Mouse (Mus musculus) hindbrain, embryonic 11.5 days (tissue): ENCODE measurements around the gene Apold1. TPM values are rescaled to one million over a fixed set of nuclear protein-coding genes. Genes with fewer than 3 reads are reported as not detected.

Experiments
- ATAC-seq: fragments of 200-750 bp; cut with Nextera tagmentation; 2 replicates; pipeline ENCODE4 v1.8.0; 2017; ENCODE audit warnings: mild to moderate bottlenecking, moderate TSS enrichment, moderate library complexity; ENCODE audit not compliant: low FRiP score
- DNase-seq: peaks from one replicate; pipeline ENCODE4 v3.0.0-alpha.2; 2015; ENCODE audit warnings: low spot score
- H3K27ac ChIP-seq: fragments of 300-500 bp; sonication (generic); 2 replicates; pipeline ENCODE4 v1.5.1; 2014; ENCODE audit warnings: mild to moderate bottlenecking, low read depth, low read length
- H3K27me3 ChIP-seq: fragments of 300-500 bp; sonication (generic); 2 replicates; pipeline ENCODE4 v1.6.1; 2014; ENCODE audit warnings: mild to moderate bottlenecking, low read length, moderate library complexity, mixed read lengths; ENCODE audit not compliant: control insufficient read depth, insufficient read depth
- H3K36me3 ChIP-seq: fragments of 300-500 bp; sonication (generic); 2 replicates; pipeline ENCODE4 v1.6.1; 2014; ENCODE audit warnings: mild to moderate bottlenecking, low read length, moderate library complexity, mixed read lengths; ENCODE audit not compliant: control insufficient read depth, insufficient read depth
- H3K4me1 ChIP-seq: fragments of 300-500 bp; sonication (generic); replicated peaks from 2 replicates; pipeline ENCODE4 v1.6.1; 2014; ENCODE audit warnings: low read length, mixed read lengths; ENCODE audit not compliant: control insufficient read depth, insufficient read depth
- H3K4me2 ChIP-seq: fragments of 300-500 bp; sonication (generic); replicated peaks from 2 replicates; pipeline ENCODE4 v1.6.1; 2014; ENCODE audit warnings: mild to moderate bottlenecking, low read depth, low read length
- H3K4me3 ChIP-seq: fragments of 300-500 bp; sonication (generic); 2 replicates; pipeline ENCODE4 v1.5.1; 2014; ENCODE audit warnings: low read depth, low read length
- H3K9ac ChIP-seq: fragments of 300-500 bp; sonication (generic); 2 replicates; pipeline ENCODE4 v1.6.1; 2014; ENCODE audit warnings: low read depth, low read length
- H3K9me3 ChIP-seq: fragments of 300-500 bp; sonication (generic); 2 replicates; pipeline ENCODE4 v1.6.1; 2016; ENCODE audit warnings: low read length; ENCODE audit not compliant: control insufficient read depth
- WGBS: fragments of 180-500 bp; shearing (Covaris S2); extraction: QIAGEN DNeasy Blood & Tissue Kit; methylation state at CpG from one replicate; pipeline ENCODE4 v1.1.7; 2014; 5-methylcytosine and 5-hydroxymethylcytosine counted together
- polyA plus RNA-seq: library from polyadenylated mRNA; unstranded; fragments of >200 nt; fragmentation: Nextera tagmentation; extraction: Ambion mirVana; gene quantifications from 2 replicates; pipeline ENCODE4 v1.2.1, GENCODE M21; 2014

Apold1 gene
- polyA plus RNA-seq, 1 experiment from 2014 or later = 3.7 TPM

DNA sequence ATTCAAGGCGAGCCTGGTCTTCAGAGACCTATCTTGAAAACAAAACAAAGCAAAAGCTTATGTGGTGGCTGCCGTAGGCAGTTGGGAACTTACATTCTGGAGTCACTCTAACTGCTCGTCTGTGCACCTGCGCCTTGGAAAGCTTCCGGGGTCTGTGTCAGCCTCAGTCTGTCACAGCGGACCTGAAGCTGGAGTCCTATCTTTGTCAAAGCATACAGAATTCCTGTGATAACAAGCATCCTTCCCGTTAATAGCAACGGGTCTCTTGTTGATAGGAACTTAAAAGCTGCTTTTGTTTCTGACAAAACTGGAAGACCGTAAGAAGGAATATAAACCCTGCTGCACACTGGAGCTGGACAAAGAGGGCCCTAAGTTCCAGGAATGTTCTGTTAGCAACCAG is 6.9 kb downstream of the Apold1 start:
- Histone ChIP-seq H3K4me2 (no peak overlapping the region), H3K4me3 (no peak overlapping the region), H3K9me3 (no peaks in the 10 kb centered on the region), H3K4me1 (no peaks in the 10 kb centered on the region), H3K27me3 (no peaks in the 10 kb centered on the region), H3K36me3 (no peaks in the 10 kb centered on the region), H3K9ac (no peak overlapping the region), H3K27ac (no peak overlapping the region)
- 84% methylated on average over 9 of the region's 9 CpGs for WGBS
- ATAC-seq (no peak), DNase-seq (no peak)

DNA sequence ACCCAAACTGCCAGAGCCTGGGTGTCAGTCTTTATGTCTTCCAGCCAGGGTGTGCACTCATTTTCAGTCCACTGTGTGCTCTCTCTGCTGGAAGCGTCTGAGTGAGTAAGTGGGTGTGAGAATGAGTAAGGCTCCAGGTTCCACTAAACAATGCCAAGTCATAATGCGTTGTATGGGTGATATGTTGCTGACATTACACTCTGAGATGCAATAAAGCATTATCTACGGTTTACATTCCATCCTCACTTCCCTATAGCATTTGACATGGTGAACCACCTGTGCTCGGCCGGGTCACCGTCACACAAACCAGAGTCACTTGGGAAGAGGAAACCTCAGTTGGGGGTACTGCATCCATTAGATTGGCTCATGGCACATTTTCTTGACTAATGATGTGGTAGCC is 9.2 kb downstream of the Apold1 start:
- H3K27ac ChIP-seq = no peak overlapping the region
- no peak overlapping the region for H3K4me2 ChIP-seq
- H3K36me3 ChIP-seq = no peaks in the 10 kb centered on the region
- DNase-seq (no peak), ATAC-seq (no peak)
- no peak overlapping the region for H3K4me3 ChIP-seq
- H3K9me3 ChIP-seq = no peaks in the 10 kb centered on the region
- no peaks in the 10 kb centered on the region for H3K4me1 ChIP-seq
- H3K9ac ChIP-seq = no peak overlapping the region
- H3K27me3 ChIP-seq = no peaks in the 10 kb centered on the region
- 91% methylated on average over 6 of the region's 6 CpGs for WGBS

GRCm38 (mm10) chr6:134994031-134994651 is 12.6 kb downstream of the Apold1 start:
- Histone ChIP-seq H3K27me3 (no peaks in the 10 kb centered on the region), H3K4me2 (no peak overlapping the region), H3K36me3 (no peaks in the 10 kb centered on the region), H3K4me3 (no peak overlapping the region), H3K4me1 (no peaks in the 10 kb centered on the region), H3K27ac (no peak overlapping the region), H3K9ac (no peak overlapping the region), H3K9me3 (no peaks in the 10 kb centered on the region)
- DNase-seq (no peak), ATAC-seq (no peak)
- WGBS = 76% methylated on average over 12 of the region's 12 CpGs

DNA sequence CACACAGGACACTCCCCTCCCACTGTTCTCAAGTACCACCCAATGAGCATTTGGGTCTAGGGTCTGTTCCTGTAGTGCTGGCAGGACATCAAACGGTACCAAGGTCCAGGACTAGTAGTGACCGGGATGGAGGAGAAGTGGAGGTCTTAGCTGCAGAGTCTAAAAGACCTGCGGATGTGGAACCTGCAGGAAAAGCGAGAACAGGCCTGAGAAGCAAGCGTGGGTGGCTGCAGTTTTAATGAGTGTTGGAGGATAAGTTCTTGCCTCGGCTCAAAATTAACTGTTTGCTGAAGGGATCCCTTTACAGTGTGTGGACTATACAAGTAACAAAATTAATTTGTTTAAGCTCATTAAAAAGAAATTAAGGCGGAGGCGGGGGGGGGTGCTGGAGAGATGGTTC is 13.5 kb downstream of the Apold1 start:
- H3K9me3 ChIP-seq = no peaks in the 10 kb centered on the region
- H3K36me3 ChIP-seq = no peaks in the 10 kb centered on the region
- H3K27ac ChIP-seq = no peak overlapping the region
- ATAC-seq = no peak
- no peak overlapping the region for H3K4me2 ChIP-seq
- H3K4me3 ChIP-seq = no peak overlapping the region
- H3K4me1 ChIP-seq = no peaks in the 10 kb centered on the region
- WGBS = 82% methylated on average over 8 of the region's 8 CpGs
- no peak for DNase-seq
- no peaks in the 10 kb centered on the region for H3K27me3 ChIP-seq
- H3K9ac ChIP-seq = no peak overlapping the region

- Histone ChIP-seq H3K36me3 (no peaks in the 10 kb centered on the region), H3K27ac (no peak overlapping the region), H3K9me3 (no peaks in the 10 kb centered on the region), H3K9ac (no peak overlapping the region), H3K4me2 (no peak overlapping the region), H3K4me1 (no peaks in the 10 kb centered on the region), H3K4me3 (no peak overlapping the region), H3K27me3 (no peaks in the 10 kb centered on the region)
- no peak for DNase-seq
- no peak for ATAC-seq
- 88% methylated on average over 2 of the region's 2 CpGs for WGBS
These were observed 15.4 kb downstream of the Apold1 start for GRCm38 (mm10) chr6:134996918-134997317.

DNA sequence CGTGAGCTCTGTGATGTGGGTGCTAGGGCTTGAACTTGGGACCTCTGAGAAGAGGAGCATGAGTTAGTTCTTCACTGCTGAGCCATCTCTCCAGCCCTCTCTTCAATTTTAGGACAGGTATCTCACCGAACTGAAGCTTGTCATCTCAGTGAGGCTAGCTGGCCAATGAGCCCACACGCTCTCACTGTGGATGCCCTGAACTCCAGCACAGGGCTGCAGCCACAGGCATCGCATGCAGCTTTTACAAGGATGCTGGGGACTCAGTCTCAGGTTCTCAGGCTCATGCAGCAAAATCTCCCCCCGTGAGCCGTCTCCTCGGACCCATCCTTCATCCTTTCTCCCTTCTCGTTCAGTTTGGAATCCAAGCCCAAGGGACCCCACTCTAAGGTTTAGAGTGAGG is 16.6 kb downstream of the Apold1 start:
- Histone ChIP-seq H3K4me1 (no peaks in the 10 kb centered on the region), H3K36me3 (no peaks in the 10 kb centered on the region), H3K27ac (no peak overlapping the region), H3K9me3 (no peaks in the 10 kb centered on the region), H3K27me3 (no peaks in the 10 kb centered on the region), H3K4me3 (no peak overlapping the region), H3K4me2 (no peak overlapping the region), H3K9ac (no peak overlapping the region)
- ATAC-seq (no peak), DNase-seq (no peak)
- 88% methylated on average over 8 of the region's 8 CpGs for WGBS

DNA sequence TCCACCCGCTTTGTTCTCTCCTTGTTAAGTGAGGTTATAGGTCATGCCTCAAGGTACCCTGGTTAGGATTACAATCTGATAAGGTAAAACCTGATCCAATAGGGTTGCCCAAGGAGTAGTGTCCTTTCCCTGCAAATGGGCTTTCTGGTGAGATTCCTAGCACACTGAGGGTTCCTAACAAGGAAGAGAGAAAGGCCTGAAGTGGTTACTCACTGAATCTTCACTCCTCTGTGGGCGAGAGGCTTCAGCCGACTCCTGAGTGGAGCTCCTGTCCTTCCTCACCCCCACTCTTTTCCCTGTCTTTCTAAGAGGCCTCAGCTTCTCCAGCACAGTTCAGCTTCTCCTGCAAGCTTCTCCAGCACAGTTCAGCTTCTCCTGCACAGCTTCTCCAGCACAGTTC is 17.3 kb downstream of the Apold1 start:
- Histone ChIP-seq H3K4me2 (no peak overlapping the region), H3K4me1 (no peaks in the 10 kb centered on the region), H3K9ac (no peak overlapping the region), H3K27me3 (no peaks in the 10 kb centered on the region), H3K36me3 (no peaks in the 10 kb centered on the region), H3K4me3 (no peak overlapping the region), H3K27ac (no peak overlapping the region), H3K9me3 (no peaks in the 10 kb centered on the region)
- 90% methylated on average over 3 of the region's 3 CpGs for WGBS
- no peak for DNase-seq
- ATAC-seq = no peak

DNA sequence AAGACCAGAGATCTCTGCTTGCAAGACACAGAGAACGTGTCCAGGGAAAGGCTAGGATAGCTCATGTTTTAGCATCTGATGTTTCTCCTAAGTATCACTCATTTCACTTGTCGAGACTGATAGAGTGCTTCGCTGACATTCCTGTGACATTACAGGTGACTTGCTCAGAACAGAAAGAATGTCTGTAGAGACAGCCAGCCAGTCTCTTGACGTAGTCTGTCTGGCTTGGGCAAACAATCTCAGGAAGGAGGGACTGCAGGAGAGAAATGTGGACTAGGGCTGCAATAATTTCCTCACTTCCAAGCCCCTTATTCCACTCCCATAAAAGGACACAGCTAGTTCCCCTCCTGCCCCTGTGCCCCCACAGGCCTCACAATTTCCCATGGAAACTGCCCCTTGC is 18.8 kb downstream of the Apold1 start:
- H3K9me3 ChIP-seq = no peaks in the 10 kb centered on the region
- ATAC-seq (no peak), DNase-seq (no peak)
- H3K9ac ChIP-seq = no peak overlapping the region
- whole genome bisulfite sequencing = 76% methylated on average over 4 of the region's 4 CpGs
- no peak overlapping the region for H3K27ac ChIP-seq
- H3K4me2 ChIP-seq = no peak overlapping the region
- H3K4me3 ChIP-seq = no peak overlapping the region
- H3K27me3 ChIP-seq = no peaks in the 10 kb centered on the region
- no peaks in the 10 kb centered on the region for H3K4me1 ChIP-seq
- no peaks in the 10 kb centered on the region for H3K36me3 ChIP-seq

- no peak for DNase-seq
- Histone ChIP-seq H3K9ac (no peak overlapping the region), H3K27ac (no peak overlapping the region), H3K4me1 (no peaks in the 10 kb centered on the region), H3K27me3 (no peaks in the 10 kb centered on the region), H3K4me2 (no peak overlapping the region), H3K4me3 (no peak overlapping the region), H3K36me3 (no peaks in the 10 kb centered on the region), H3K9me3 (no peaks in the 10 kb centered on the region)
- WGBS = 90% methylated on average over 4 of the region's 4 CpGs
- ATAC-seq = no peak
These were observed 20.5 kb downstream of the Apold1 start for GRCm38 (mm10) chr6:135001991-135002390.
